Mouse (Mus musculus) embryo, embryonic 11.5 days (tissue): Measurements from ENCODE around the gene Sun3.

Source experiments
- DNase-seq: peaks from one replicate; pipeline ENCODE4 v3.0.0-alpha.2; 2012; ENCODE audit warnings: low read depth, low spot score

Gene Sun3

GRCm38 (mm10) chr11:8983237-8983861 lies 65.4 kb downstream of the Sun3 start:
- DNase-seq: peak; percentile 75

- no peak for DNase-seq
These were observed 70.6 kb downstream of the Sun3 start for GRCm38 (mm10) chr11:8978154-8978553.

- DNase-seq: no peak
These were observed 75.6 kb downstream of the Sun3 start, which contains the start of gene Pkd1l1 for GRCm38 (mm10) chr11:8973166-8973565. Pkd1l1 (minus strand) TSS chr11:8973266.

DNA sequence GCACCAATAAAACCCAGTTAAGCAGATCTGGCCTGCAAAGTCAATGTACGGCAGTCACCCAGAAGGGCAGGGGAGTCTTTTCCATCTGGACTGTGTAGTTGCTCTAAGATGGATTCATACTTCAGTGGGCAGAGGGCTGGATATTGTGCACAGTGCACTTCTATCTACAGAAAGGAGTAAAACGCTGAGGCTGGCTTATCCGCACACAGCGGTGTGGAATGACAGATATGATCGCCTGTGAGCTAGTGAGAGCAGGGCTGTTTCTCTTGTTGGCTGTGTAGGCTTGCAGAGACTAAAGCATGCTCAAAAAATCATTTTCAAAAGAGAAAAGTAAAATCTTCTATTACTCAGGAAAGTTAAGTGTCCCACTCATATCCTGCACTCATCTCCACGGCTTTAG lies 76.7 kb downstream of the Sun3 start:
- DNase-seq: no peak

GRCm38 (mm10) chr11:8970509-8970908 lies 78.3 kb downstream of the Sun3 start:
- DNase-seq: no peak

GRCm38 (mm10) chr11:8968094-8968493 lies 80.7 kb downstream of the Sun3 start:
- no peak for DNase-seq
